Mouse (Mus musculus) CH12.LX (cell line): ENCODE data around the gene Emp1.

Source experiments
- BHLHE40 ChIP-seq: IDR thresholded peaks from 2 replicates; pipeline ENCODE4 v1.6.1; 2011; ENCODE audit warnings: mild to moderate bottlenecking, low read depth, low read length, improper control_type of control experiment
- CTCF ChIP-seq, 2 experiments: IDR thresholded peaks in 1 of 2; conservative IDR thresholded peaks in 1 of 2; 2 replicates each; pipeline ENCODE4 v1.5.1; 2011 to 2012; ENCODE audit warnings: low read depth in 2 of 2, low read length in 2 of 2, improper control_type of control experiment in 1 of 2, inconsistent platforms in 1 of 2, mild to moderate bottlenecking in 1 of 2, moderate library complexity in 1 of 2
- GABPA ChIP-seq: IDR thresholded peaks from 2 replicates; pipeline ENCODE4 v1.6.1; 2012; ENCODE audit warnings: low read depth, low read length, improper control_type of control experiment, inconsistent platforms; ENCODE audit not compliant: insufficient replicate concordance
- MAZ ChIP-seq: IDR thresholded peaks from 2 replicates; pipeline ENCODE4 v1.6.1; 2012; ENCODE audit warnings: low read depth, mild to moderate bottlenecking, inconsistent platforms, low read length, improper control_type of control experiment, moderate library complexity
- MEF2A ChIP-seq: IDR thresholded peaks from 2 replicates; pipeline ENCODE4 v1.6.1; 2014; ENCODE audit warnings: low read depth, mild to moderate bottlenecking, inconsistent platforms, low read length, improper control_type of control experiment, borderline replicate concordance
- POLR2A ChIP-seq: IDR thresholded peaks from 2 replicates; pipeline ENCODE4 v1.6.1; 2011; ENCODE audit warnings: low read depth, mild to moderate bottlenecking, improper control_type of control experiment, low read length

- TF ChIP-seq MAZ (no peak), CTCF (conservative IDR thresholded peaks at IDR 0.05 in 1 of 2, IDR thresholded peaks at IDR 0.05 in 1 of 2; ENCODE audit: low read depth in 2 of 2, low read length in 2 of 2) (no peak), GABPA (no peak), POLR2A (no peak), MEF2A (no peak), BHLHE40 (no peak)
Measured at GRCm38 (mm10) chr6:135387653-135388052, 25.3 kb downstream of the Emp1 start.
